Mouse (Mus musculus): ENCODE measurements at regions not wholly inside any gene's neighbourhood (a gene's known extent, or its start where the extent isn't known, plus 50 kb on each side); places are given as distances from the start of the nearest gene placed in this dataset.
A peak's percentile ranks its signal among the peaks of the same experiment; 100 is the strongest.

DNA sequence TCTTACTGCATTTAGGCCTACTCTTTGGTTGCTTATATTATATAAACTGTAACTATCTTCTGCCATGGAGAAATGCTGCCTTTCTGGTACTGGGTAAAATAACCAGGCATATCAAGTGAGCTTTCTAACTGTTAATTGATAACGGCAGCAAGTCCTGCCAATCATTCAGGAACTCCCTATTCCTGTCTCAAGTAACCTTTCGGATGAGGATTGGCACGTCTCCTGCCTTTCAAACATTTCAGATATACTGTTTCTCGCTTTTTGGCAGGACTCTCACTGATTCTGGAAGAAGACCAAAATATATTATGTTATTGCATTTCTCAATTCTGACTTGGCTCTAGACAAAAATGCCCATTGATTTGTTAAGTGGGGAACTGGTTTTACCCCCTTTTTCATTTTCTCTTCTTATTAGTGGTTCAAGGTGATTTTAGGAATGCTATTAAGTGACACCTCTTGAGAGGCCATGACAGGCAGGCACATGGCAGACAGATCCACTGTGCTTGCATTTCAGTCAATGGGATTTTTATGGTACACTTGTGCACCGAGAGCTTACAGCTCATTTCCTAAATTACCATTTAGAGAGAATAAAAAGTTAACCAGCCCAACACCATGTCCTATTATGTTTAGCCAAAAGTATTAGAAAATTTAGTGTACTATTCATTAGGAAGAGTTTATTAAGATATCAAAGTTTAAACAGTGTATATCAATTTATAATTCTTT lies 289.4 kb upstream of the Rspo3 start:
- WGBS (ENCODE audit: insufficient replicate concordance) = 59% methylated on average over 5 of the region's 5 CpGs

DNA sequence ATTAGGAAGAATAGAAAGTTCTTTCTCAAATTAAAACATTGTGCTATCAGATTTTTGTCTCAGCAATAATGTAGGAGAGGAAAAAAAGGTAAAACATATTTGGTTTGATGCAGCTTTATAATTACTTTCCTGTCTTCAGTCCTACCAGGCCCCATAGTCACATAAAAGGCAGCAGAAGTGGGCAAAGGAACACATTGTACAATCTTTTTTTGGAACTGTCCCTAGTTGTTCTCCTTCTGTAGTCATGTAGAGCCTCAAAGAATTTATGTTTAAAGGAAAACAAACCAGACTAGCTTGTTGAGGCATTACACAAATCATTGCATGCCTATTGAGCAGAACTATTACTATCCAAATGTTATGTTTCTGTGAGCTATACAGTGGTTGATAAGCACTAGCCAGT lies 288.7 kb upstream of the Rspo3 start:
- ATAC-seq (ENCODE audit: insufficient read depth) = no peak
- no peak overlapping the region for H3K4me3 ChIP-seq (ENCODE audit: insufficient read depth in 1 of 2, low read depth in 2 of 2, low read length in 2 of 2)
- H3K27me3 ChIP-seq (ENCODE audit: control insufficient read depth, insufficient read depth, low read length) = no peaks in the 10 kb centered on the region
- H3K27ac ChIP-seq = no peak overlapping the region
- H3K9me3 ChIP-seq (ENCODE audit: control insufficient read depth, low read length) = no peaks in the 10 kb centered on the region
- no peak for TF ChIP-seq EP300 (IDR thresholded peaks at IDR 0.05; ENCODE audit: low read depth)
- no peak for TF ChIP-seq CTCF (IDR thresholded peaks at IDR 0.05; ENCODE audit: low read depth)
- no peak overlapping the region for H3K4me2 ChIP-seq (ENCODE audit: low read depth)
- no peaks in the 10 kb centered on the region for H3K4me1 ChIP-seq (replicated peaks; ENCODE audit: control insufficient read depth in 2 of 2, insufficient read depth in 2 of 2, low read length in 1 of 2)
- no peaks in the 10 kb centered on the region for H3K36me3 ChIP-seq (replicated peaks; ENCODE audit: control insufficient read depth, insufficient read depth, low read depth)
- no peak for DNase-seq (ENCODE audit: low read depth in 3 of 3, low spot score in 3 of 3)
- no peak overlapping the region for H3K9ac ChIP-seq (replicated peaks)

More for the DNA sequence above, 289.4 kb upstream of the Rspo3 start:
- Histone ChIP-seq H3K9ac (replicated peaks) (no peak overlapping the region), H3K36me3 (replicated peaks; ENCODE audit: control insufficient read depth, insufficient read depth, low read depth) (no peaks in the 10 kb centered on the region), H3K4me3 (ENCODE audit: insufficient read depth in 1 of 2, low read depth in 2 of 2, low read length in 2 of 2) (no peak overlapping the region), H3K27ac (no peak overlapping the region), H3K27me3 (ENCODE audit: control insufficient read depth, insufficient read depth, low read length) (no peaks in the 10 kb centered on the region), H3K4me1 (replicated peaks; ENCODE audit: control insufficient read depth in 2 of 2, insufficient read depth in 2 of 2, low read length in 1 of 2) (no peaks in the 10 kb centered on the region), H3K9me3 (ENCODE audit: control insufficient read depth, low read length) (no peaks in the 10 kb centered on the region), H3K4me2 (ENCODE audit: low read depth) (no peak overlapping the region)
- TF ChIP-seq CTCF (IDR thresholded peaks at IDR 0.05; ENCODE audit: low read depth) = no peak
- no peak for TF ChIP-seq EP300 (IDR thresholded peaks at IDR 0.05; ENCODE audit: low read depth)
- no peak for ATAC-seq (ENCODE audit: insufficient read depth)
- no peak for DNase-seq (ENCODE audit: low read depth in 3 of 3, low spot score in 3 of 3)

DNA sequence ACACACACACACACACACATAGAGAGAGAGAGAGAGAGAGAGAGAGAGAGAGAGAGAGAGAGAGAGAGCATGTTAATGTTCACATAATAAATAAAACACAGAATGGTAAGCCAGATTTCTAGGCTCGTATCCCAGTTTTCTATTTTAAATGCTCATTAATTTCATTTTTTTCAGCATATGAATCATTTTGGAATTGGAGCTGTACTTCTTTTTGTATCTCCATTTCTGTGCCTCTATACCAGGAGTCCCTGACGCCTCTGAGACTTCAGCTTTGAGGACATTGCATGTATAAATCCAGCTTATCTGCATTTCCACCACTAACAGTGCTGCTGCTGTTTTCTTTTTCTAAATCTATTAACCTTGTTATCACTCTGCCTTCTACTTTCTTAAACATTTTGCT lies 287.5 kb upstream of the Rspo3 start:
- Histone ChIP-seq H3K9me3 (ENCODE audit: control insufficient read depth, low read length) (no peaks in the 10 kb centered on the region), H3K27me3 (ENCODE audit: control insufficient read depth, insufficient read depth, low read length) (no peaks in the 10 kb centered on the region), H3K4me3 (ENCODE audit: insufficient read depth in 1 of 2, low read depth in 2 of 2, low read length in 2 of 2) (no peak overlapping the region), H3K9ac (replicated peaks) (no peak overlapping the region), H3K4me1 (replicated peaks; ENCODE audit: control insufficient read depth in 2 of 2, insufficient read depth in 2 of 2, low read length in 1 of 2) (no peaks in the 10 kb centered on the region), H3K36me3 (replicated peaks; ENCODE audit: control insufficient read depth, insufficient read depth, low read depth) (no peaks in the 10 kb centered on the region), H3K4me2 (ENCODE audit: low read depth) (no peak overlapping the region), H3K27ac (no peak overlapping the region)
- 53% methylated on average over 2 of the region's 2 CpGs for whole genome bisulfite sequencing (ENCODE audit: insufficient replicate concordance)
- TF ChIP-seq CTCF (IDR thresholded peaks at IDR 0.05; ENCODE audit: low read depth) (no peak), EP300 (IDR thresholded peaks at IDR 0.05; ENCODE audit: low read depth) (no peak)
- DNase-seq (ENCODE audit: low read depth in 3 of 3, low spot score in 3 of 3) = no peak
- ATAC-seq (ENCODE audit: insufficient read depth) = no peak

DNA sequence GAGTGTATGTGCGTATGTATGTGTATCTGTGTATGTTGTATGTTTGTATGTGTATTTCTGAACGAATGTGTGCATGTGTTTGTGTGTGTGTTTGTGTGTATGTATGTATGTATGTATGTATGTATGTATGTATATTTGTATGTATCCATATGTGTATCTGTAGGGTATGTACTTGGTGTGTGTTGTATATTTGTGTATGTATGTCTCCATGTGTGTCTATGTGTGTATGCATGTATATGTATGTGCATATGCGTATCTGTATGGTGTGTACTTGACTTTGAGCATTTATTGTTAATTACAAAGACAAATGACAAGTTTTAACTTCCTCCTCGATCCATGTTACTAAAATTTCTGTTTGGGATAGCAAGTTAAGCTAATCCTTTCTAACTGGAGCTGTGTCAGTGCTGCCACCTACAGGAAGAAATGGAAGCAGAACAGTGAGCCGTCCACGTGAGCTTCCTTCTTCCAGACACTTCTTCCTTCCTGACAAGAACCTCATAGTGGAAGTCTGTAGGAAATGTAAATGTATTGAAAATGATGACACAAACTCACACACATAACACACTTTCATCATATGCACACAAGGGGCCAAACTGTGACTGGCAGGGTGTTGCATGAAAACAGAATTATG lies 268.4 kb upstream of the Rspo3 start:
- DNase-seq (ENCODE audit: low read depth in 3 of 3, low spot score in 3 of 3) = peak in 2 of 3 experiments; percentile 1 to 12
- Histone ChIP-seq H3K4me2 (ENCODE audit: low read depth) (no peak overlapping the region), H3K27me3 (ENCODE audit: control insufficient read depth, insufficient read depth, low read length) (no peaks in the 10 kb centered on the region), H3K4me3 (ENCODE audit: insufficient read depth in 1 of 2, low read depth in 2 of 2, low read length in 2 of 2) (no peak overlapping the region), H3K9me3 (ENCODE audit: control insufficient read depth, low read length) (no peaks in the 10 kb centered on the region), H3K9ac (replicated peaks) (no peak overlapping the region), H3K27ac (no peak overlapping the region), H3K36me3 (replicated peaks; ENCODE audit: control insufficient read depth, insufficient read depth, low read depth) (no peaks in the 10 kb centered on the region), H3K4me1 (replicated peaks; ENCODE audit: control insufficient read depth in 2 of 2, insufficient read depth in 2 of 2, low read length in 1 of 2) (no peaks in the 10 kb centered on the region)
- TF ChIP-seq EP300 (IDR thresholded peaks at IDR 0.05; ENCODE audit: low read depth) (no peak), CTCF (IDR thresholded peaks at IDR 0.05; ENCODE audit: low read depth) (peak; percentile 60)
- WGBS (ENCODE audit: insufficient replicate concordance) = 29% methylated on average over 6 of the region's 6 CpGs
- no peak for ATAC-seq (ENCODE audit: insufficient read depth)

DNA sequence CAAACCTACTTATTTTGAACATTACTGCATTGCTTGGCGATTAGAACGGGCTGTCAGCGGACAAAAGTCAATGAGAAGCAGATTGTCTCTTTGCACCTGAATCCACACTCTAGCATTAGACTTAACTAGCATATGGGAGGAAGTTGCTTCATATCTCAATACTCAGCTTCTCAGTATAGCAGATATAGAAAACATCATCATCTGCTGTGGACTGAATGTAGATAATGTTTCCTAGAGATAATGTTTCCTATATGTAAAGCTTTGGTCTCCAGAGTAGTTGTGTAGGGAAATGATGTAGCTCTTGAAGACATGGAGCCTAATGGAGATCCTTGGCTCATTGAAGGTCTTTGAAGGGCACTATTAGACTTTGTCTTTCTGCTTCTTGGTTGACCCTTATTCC lies 267.0 kb upstream of the Rspo3 start:
- H3K9me3 ChIP-seq (ENCODE audit: control insufficient read depth, low read length) = no peaks in the 10 kb centered on the region
- H3K27me3 ChIP-seq (ENCODE audit: control insufficient read depth, insufficient read depth, low read length) = no peaks in the 10 kb centered on the region
- no peak for TF ChIP-seq EP300 (IDR thresholded peaks at IDR 0.05; ENCODE audit: low read depth)
- H3K4me1 ChIP-seq (replicated peaks; ENCODE audit: control insufficient read depth in 2 of 2, insufficient read depth in 2 of 2, low read length in 1 of 2) = no peaks in the 10 kb centered on the region
- no peak overlapping the region for H3K4me2 ChIP-seq (ENCODE audit: low read depth)
- DNase-seq (ENCODE audit: low read depth in 3 of 3, low spot score in 3 of 3) (no peak), ATAC-seq (ENCODE audit: insufficient read depth) (no peak)
- H3K36me3 ChIP-seq (replicated peaks; ENCODE audit: control insufficient read depth, insufficient read depth, low read depth) = no peaks in the 10 kb centered on the region
- no peak overlapping the region for H3K27ac ChIP-seq
- WGBS (ENCODE audit: insufficient replicate concordance) = 76% methylated on average over 3 of the region's 3 CpGs
- no peak overlapping the region for H3K9ac ChIP-seq (replicated peaks)
- H3K4me3 ChIP-seq (ENCODE audit: insufficient read depth in 1 of 2, low read depth in 2 of 2, low read length in 2 of 2) = no peak overlapping the region
